Mouse (Mus musculus) lung, postnatal 0 days (tissue): ENCODE results near the gene Cmtm6.

Experiments
- CTCF ChIP-seq: IDR thresholded peaks from 2 replicates; pipeline ENCODE4 v1.5.1; 2016; ENCODE audit warnings: antibody characterized with exemption, mild to moderate bottlenecking
- EP300 ChIP-seq: IDR thresholded peaks from 2 replicates; pipeline ENCODE4 v1.6.1; 2016; ENCODE audit warnings: antibody characterized with exemption, mild to moderate bottlenecking, control low read depth

- TF ChIP-seq CTCF, result no peak
- TF ChIP-seq EP300, result no peak
Measured at GRCm38 (mm10) chr9:114716677-114717331, 14.1 kb upstream of the Cmtm6 start.
